Mouse (Mus musculus): ENCODE data around the gene Zfp330. TPM values are rescaled to one million over a fixed set of nuclear protein-coding genes. Genes with fewer than 3 reads are reported as not detected.

Gene Zfp330
- 80.6 and 82.0 TPM in 2 replicates for polyA plus RNA-seq (2015; fragmentation: Nextera tagmentation; extraction: Ambion mirVana)

GRCm38 (mm10) chr8:82774093-82774422 is at the start of gene Zfp330:
Gene Zfp330 (minus strand): TSS chr8:82774160.
- H3K36me3 ChIP-seq: peaks cover 31% of the 10 kb centered on the region
- peak within 1 kb of the TSS; percentile 83 for H3K9ac ChIP-seq (replicated peaks)

GRCm38 (mm10) chr8:82777945-82778344 is 4.0 kb upstream of the Zfp330 start:
- Histone ChIP-seq H3K9me3 (no peaks in the 10 kb centered on the region), H3K27me3 (no peaks in the 10 kb centered on the region), H3K9ac (replicated peaks) (no peak overlapping the region), H3K4me2 (replicated peaks) (no peak overlapping the region), H3K4me1 (replicated peaks) (peaks cover 13% of the 10 kb centered on the region), H3K27ac (no peak overlapping the region), H3K36me3 (no peaks in the 10 kb centered on the region), H3K4me3 (replicated peaks) (no peak overlapping the region)
- ATAC-seq: no peak
- WGBS: 91% methylated on average over 3 of the region's 3 CpGs

More at GRCm38 (mm10) chr8:82774093-82774422, at the start of gene Zfp330:
- no peaks in the 10 kb centered on the region for H3K9me3 ChIP-seq
- peak within 1 kb of the TSS; percentile 74 for H3K27ac ChIP-seq
- H3K4me3 ChIP-seq (replicated peaks): peak within 1 kb of the TSS; percentile 77
- 1% methylated on average over 16 of the region's 16 CpGs for WGBS
- peak; percentile 99 for ATAC-seq
- peaks cover 22% of the 10 kb centered on the region for H3K4me1 ChIP-seq (replicated peaks)
- H3K27me3 ChIP-seq: no peaks in the 10 kb centered on the region
- H3K4me2 ChIP-seq (replicated peaks): peak within 1 kb of the TSS; percentile 79

- ATAC-seq: no peak
- no peak overlapping the region for H3K4me3 ChIP-seq (replicated peaks)
- no peaks in the 10 kb centered on the region for H3K27me3 ChIP-seq
- H3K4me2 ChIP-seq (replicated peaks): no peak overlapping the region
- no peak overlapping the region for H3K9ac ChIP-seq (replicated peaks)
- peaks cover 18% of the 10 kb centered on the region for H3K4me1 ChIP-seq (replicated peaks)
- H3K9me3 ChIP-seq: no peaks in the 10 kb centered on the region
- H3K27ac ChIP-seq: no peak overlapping the region
- H3K36me3 ChIP-seq: peaks cover 4% of the 10 kb centered on the region; the same call in 1 of the 2 replicates
- WGBS: 71% methylated on average over 3 of the region's 3 CpGs
Observed at GRCm38 (mm10) chr8:82777406-82777805, 3.4 kb upstream of the Zfp330 start.

- Histone ChIP-seq H3K4me3 (replicated peaks) (peak overlapping the region; percentile 77), H3K36me3 (peaks cover 29% of the 10 kb centered on the region), H3K9me3 (no peaks in the 10 kb centered on the region), H3K27me3 (no peaks in the 10 kb centered on the region), H3K4me1 (replicated peaks) (peaks cover 22% of the 10 kb centered on the region), H3K4me2 (replicated peaks) (peak overlapping the region; percentile 79), H3K27ac (peak overlapping the region; percentile 74), H3K9ac (replicated peaks) (peak overlapping the region; percentile 83)
- ATAC-seq: peak; percentile 68
- WGBS: 55% methylated on average over 6 of the region's 6 CpGs
Observed at GRCm38 (mm10) chr8:82774482-82774881, 522 bp upstream of the Zfp330 start.

- 5% methylated on average over 35 of the region's 35 CpGs for WGBS
- H3K27ac ChIP-seq: peak overlapping the region; percentile 72
- peak overlapping the region; percentile 79 for H3K4me2 ChIP-seq (replicated peaks)
- peak; percentile 64 for ATAC-seq
- H3K4me3 ChIP-seq (replicated peaks): peak overlapping the region; percentile 77
- H3K4me1 ChIP-seq (replicated peaks): peaks cover 22% of the 10 kb centered on the region
- no peaks in the 10 kb centered on the region for H3K27me3 ChIP-seq
- H3K36me3 ChIP-seq: peaks cover 35% of the 10 kb centered on the region
- H3K9me3 ChIP-seq: no peaks in the 10 kb centered on the region
- peak overlapping the region; percentile 83 for H3K9ac ChIP-seq (replicated peaks)
Observed at GRCm38 (mm10) chr8:82773332-82774092, 448 bp downstream of the Zfp330 start.

- Histone ChIP-seq H3K9me3 (no peaks in the 10 kb centered on the region), H3K36me3 (peaks cover 56% of the 10 kb centered on the region), H3K9ac (replicated peaks) (no peak overlapping the region), H3K4me2 (replicated peaks) (no peak overlapping the region), H3K4me3 (replicated peaks) (no peak overlapping the region), H3K27me3 (no peaks in the 10 kb centered on the region), H3K4me1 (replicated peaks) (peaks cover 22% of the 10 kb centered on the region), H3K27ac (no peak overlapping the region)
- WGBS: 94% methylated on average over 3 of the region's 3 CpGs
- no peak for ATAC-seq
Observed at GRCm38 (mm10) chr8:82770886-82771285, 3.1 kb downstream of the Zfp330 start.

GRCm38 (mm10) chr8:82759071-82759470 is 14.9 kb downstream of the Zfp330 start:
- Histone ChIP-seq H3K27me3 (no peaks in the 10 kb centered on the region), H3K27ac (no peak overlapping the region), H3K4me3 (replicated peaks) (no peak overlapping the region), H3K36me3 (peaks cover 21% of the 10 kb centered on the region), H3K4me1 (replicated peaks) (no peaks in the 10 kb centered on the region), H3K4me2 (replicated peaks) (no peak overlapping the region), H3K9me3 (no peaks in the 10 kb centered on the region), H3K9ac (replicated peaks) (no peak overlapping the region)
- no peak for ATAC-seq
- WGBS: 57% methylated on average over 2 of the region's 2 CpGs

- no peak for ATAC-seq
- no peak overlapping the region for H3K4me3 ChIP-seq (replicated peaks)
- H3K9ac ChIP-seq (replicated peaks): no peak overlapping the region
- no peaks in the 10 kb centered on the region for H3K4me1 ChIP-seq (replicated peaks)
- H3K9me3 ChIP-seq: no peaks in the 10 kb centered on the region; the same call in 1 of the 2 replicates
- 95% methylated on average over 14 of the region's 14 CpGs for WGBS
- H3K4me2 ChIP-seq (replicated peaks): no peak overlapping the region
- H3K27ac ChIP-seq: no peak overlapping the region
- H3K27me3 ChIP-seq: no peaks in the 10 kb centered on the region
- H3K36me3 ChIP-seq: no peaks in the 10 kb centered on the region
Observed at GRCm38 (mm10) chr8:82754946-82755345, 19.0 kb downstream of the Zfp330 start.

- no peak for ATAC-seq
- Histone ChIP-seq H3K36me3 (no peaks in the 10 kb centered on the region), H3K4me1 (replicated peaks) (no peaks in the 10 kb centered on the region)
Observed at GRCm38 (mm10) chr8:82746617-82747016, 27.3 kb downstream of the Zfp330 start.

GRCm38 (mm10) chr8:82743905-82744904 is 29.8 kb downstream of the Zfp330 start:
- H3K9ac ChIP-seq (replicated peaks): no peak overlapping the region
- ATAC-seq: peak; percentile 74
- WGBS: 51% methylated on average over 10 of the region's 10 CpGs
- H3K9me3 ChIP-seq: peaks cover 13% of the 10 kb centered on the region
- no peaks in the 10 kb centered on the region for H3K36me3 ChIP-seq
- H3K4me2 ChIP-seq (replicated peaks): no peak overlapping the region
- H3K27me3 ChIP-seq: no peaks in the 10 kb centered on the region
- H3K4me3 ChIP-seq (replicated peaks): no peak overlapping the region
- H3K4me1 ChIP-seq (replicated peaks): no peaks in the 10 kb centered on the region
- no peak overlapping the region for H3K27ac ChIP-seq

More at GRCm38 (mm10) chr8:82746617-82747016, 27.3 kb downstream of the Zfp330 start:
- Histone ChIP-seq H3K27me3 (no peaks in the 10 kb centered on the region), H3K27ac (no peak overlapping the region), H3K9me3 (peaks cover 13% of the 10 kb centered on the region), H3K4me3 (replicated peaks) (no peak overlapping the region), H3K9ac (replicated peaks) (no peak overlapping the region), H3K4me2 (replicated peaks) (no peak overlapping the region)

Data from midbrain, embryonic 13.5 days (tissue).